7 mouse cellular contexts compared by ENCODE assay signal in the genomic region with DNA sequence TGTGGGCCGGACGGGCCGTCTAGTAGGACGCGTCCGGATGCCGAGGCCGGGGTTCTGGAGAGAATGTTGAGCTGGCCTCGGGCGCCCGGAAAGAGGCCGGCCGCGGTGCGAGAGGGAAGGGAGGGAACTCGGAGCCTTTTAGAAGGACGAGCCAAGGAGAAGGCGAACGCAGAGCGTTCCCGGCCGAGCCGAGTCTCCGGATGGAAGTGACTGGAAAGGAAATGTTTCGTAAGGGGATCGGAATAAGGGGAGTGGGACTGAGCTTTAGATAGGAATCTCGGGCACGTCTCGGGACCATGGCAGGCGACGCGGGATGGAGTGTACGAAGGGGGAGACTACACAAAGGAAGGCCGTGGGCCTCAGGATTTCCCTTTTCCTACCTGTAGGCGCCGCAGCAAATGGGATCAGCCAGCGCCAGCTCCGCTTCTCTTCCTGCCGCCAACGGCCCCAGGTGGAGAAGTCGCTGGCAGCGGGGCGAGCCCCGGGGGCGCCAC. TPM values are rescaled to one million over a fixed set of nuclear protein-coding genes. Genes with fewer than 3 reads are reported as not detected.
DNase-seq lines count a peak whose midpoint lies in the region; ATAC-seq and TF ChIP-seq lines count a peak whose summit lies in the region.

No protein-coding gene starts in this region.

- H3K27me3 ChIP-seq in forebrain, embryonic 10.5 days (ENCODE audit: poor library complexity, severe bottlenecking) = no peaks in the 10 kb centered on the region
- H3K27me3 ChIP-seq in intestine, embryonic 14.5 days (replicated peaks; ENCODE audit: control insufficient read depth, insufficient read depth, low read length) = no peaks in the 10 kb centered on the region
- H3K27me3 ChIP-seq in lung, embryonic 14.5 days (ENCODE audit: insufficient read depth, low read length) = no peaks in the 10 kb centered on the region

- TF ChIP-seq CTCF in brain, embryonic 14.5 days (IDR thresholded peaks at IDR 0.05; ENCODE audit: borderline replicate concordance, extremely low read depth, insufficient read depth, insufficient read length) = peak; percentile 32; the same call in 1 of the 2 replicates
- peak; percentile 39 for TF ChIP-seq CTCF in lung, embryonic 14.5 days (IDR thresholded peaks at IDR 0.05; ENCODE audit: low read depth)

- peak overlapping the region; percentile 97 for H3K9ac ChIP-seq in intestine, embryonic 14.5 days (ENCODE audit: low read length)
- peak overlapping the region; percentile 98 for H3K9ac ChIP-seq in lung, embryonic 14.5 days

- peaks cover 45% of the 10 kb centered on the region for H3K36me3 ChIP-seq in forebrain, embryonic 10.5 days (replicated peaks)
- H3K36me3 ChIP-seq in intestine, embryonic 14.5 days (ENCODE audit: control insufficient read depth, insufficient read depth, low read length) = peaks cover 37% of the 10 kb centered on the region
- H3K36me3 ChIP-seq in lung, embryonic 14.5 days (ENCODE audit: insufficient read depth) = peaks cover 39% of the 10 kb centered on the region

- no peaks in the 10 kb centered on the region for H3K9me3 ChIP-seq in forebrain, embryonic 10.5 days
- no peaks in the 10 kb centered on the region for H3K9me3 ChIP-seq in intestine, embryonic 14.5 days (ENCODE audit: control insufficient read depth, low read length)
- no peaks in the 10 kb centered on the region for H3K9me3 ChIP-seq in lung, embryonic 14.5 days (ENCODE audit: low read depth, low read length)

- peaks cover 21% of the 10 kb centered on the region for H3K4me1 ChIP-seq in forebrain, embryonic 10.5 days
- peaks cover 6% of the 10 kb centered on the region for H3K4me1 ChIP-seq in intestine, embryonic 14.5 days (replicated peaks; ENCODE audit: control insufficient read depth, insufficient read depth, low read length)
- peaks cover 6% of the 10 kb centered on the region for H3K4me1 ChIP-seq in lung, embryonic 14.5 days (ENCODE audit: insufficient read depth)

- peak overlapping the region; percentile 99 for H3K27ac ChIP-seq in forebrain, embryonic 10.5 days
- peak overlapping the region; percentile 97 for H3K27ac ChIP-seq in intestine, embryonic 14.5 days (ENCODE audit: low read depth)
- H3K27ac ChIP-seq in lung, embryonic 14.5 days (ENCODE audit: low read depth) = peak overlapping the region; percentile 98

- peak; percentile 21 for DNase-seq in spleen, adult 12 weeks (ENCODE audit: low spot score)
- no peak for DNase-seq in spleen, adult 18-20 months
- DNase-seq in brain, embryonic 14.5 days (ENCODE audit: low read depth) = peak; percentile 84
- no peak for DNase-seq in forebrain, embryonic 10.5 days (ENCODE audit: extremely low spot score, low spot score)
- no peak for DNase-seq in intestine, embryonic 14.5 days (ENCODE audit: low spot score)
- peak; percentile 73 for DNase-seq in lung, embryonic 14.5 days
- peak; percentile 39 for DNase-seq in retina, postnatal 7 days (ENCODE audit: low read depth, low spot score)

- peak overlapping the region; percentile 80 for H3K4me2 ChIP-seq in intestine, embryonic 14.5 days (ENCODE audit: low read length)
- peak overlapping the region; percentile 88 for H3K4me2 ChIP-seq in lung, embryonic 14.5 days

- TF ChIP-seq POLR2A in brain, embryonic 14.5 days (IDR thresholded peaks at IDR 0.05; ENCODE audit: borderline replicate concordance, extremely low read depth, insufficient read depth, insufficient read length, poor library complexity, severe bottlenecking) = peak; percentile 31; the same call in 1 of the 2 replicates

- 0% methylated on average over 45 of the region's 45 CpGs for WGBS in forebrain, embryonic 10.5 days
- WGBS in intestine, embryonic 14.5 days = under 1% methylated on average over 45 of the region's 45 CpGs
- under 1% methylated on average over 45 of the region's 45 CpGs for WGBS in lung, embryonic 14.5 days

- ATAC-seq in intestine, embryonic 14.5 days (replicated peaks; ENCODE audit: low FRiP score, low TSS enrichment, low read depth) = peak; percentile 69
- ATAC-seq in lung, embryonic 14.5 days (ENCODE audit: insufficient read depth) = peak; percentile 63

- H3K4me3 ChIP-seq in forebrain, embryonic 10.5 days = peak overlapping the region; percentile 90
- peak overlapping the region; percentile 98 for H3K4me3 ChIP-seq in intestine, embryonic 14.5 days (ENCODE audit: low read depth, low read length)
- H3K4me3 ChIP-seq in lung, embryonic 14.5 days (ENCODE audit: low read depth, low read length) = peak overlapping the region; percentile 99

RNA-seq across cellular contexts. Expression of a gene that starts 0.4 kb away (rescaled TPM):
- 115 and 169 TPM in 2 replicates for polyA plus RNA-seq in brain, embryonic 14.5 days (2012; rRNA removed)
- 86.3 and 97.3 TPM in 2 replicates for polyA plus RNA-seq in forebrain, embryonic 10.5 days (2016; fragmentation: Nextera tagmentation; extraction: Ambion mirVana)
- polyA plus RNA-seq in intestine, embryonic 14.5 days (2014; fragmentation: Nextera tagmentation; extraction: Ambion mirVana) = 78.9 and 87.9 TPM in 2 replicates
- 89.2 and 100 TPM in 2 replicates for polyA plus RNA-seq in lung, embryonic 14.5 days (2014; fragmentation: Nextera tagmentation; extraction: Ambion mirVana)

RNA-seq across cellular contexts. Expression of a gene that starts 30.6 kb away (rescaled TPM):
- polyA plus RNA-seq in brain, embryonic 14.5 days (2012; rRNA removed) = 45.2 and 49.2 TPM in 2 replicates
- 32.3 and 34.3 TPM in 2 replicates for polyA plus RNA-seq in forebrain, embryonic 10.5 days (2016; fragmentation: Nextera tagmentation; extraction: Ambion mirVana)
- 56.4 and 62.1 TPM in 2 replicates for polyA plus RNA-seq in intestine, embryonic 14.5 days (2014; fragmentation: Nextera tagmentation; extraction: Ambion mirVana)
- 56.9 and 58.4 TPM in 2 replicates for polyA plus RNA-seq in lung, embryonic 14.5 days (2014; fragmentation: Nextera tagmentation; extraction: Ambion mirVana)

RNA-seq across cellular contexts. Expression of a gene that starts 33.1 kb away (rescaled TPM):
- not detected in 2 replicates for polyA plus RNA-seq in brain, embryonic 14.5 days (2012; rRNA removed)
- polyA plus RNA-seq in forebrain, embryonic 10.5 days (2016; fragmentation: Nextera tagmentation; extraction: Ambion mirVana) = not detected in 2 replicates
- not detected in 2 replicates for polyA plus RNA-seq in intestine, embryonic 14.5 days (2014; fragmentation: Nextera tagmentation; extraction: Ambion mirVana)
- not detected in 2 replicates for polyA plus RNA-seq in lung, embryonic 14.5 days (2014; fragmentation: Nextera tagmentation; extraction: Ambion mirVana)

Comparison
In these comparisons a context has a peak if more than half of its experiments do, and no peak if none do; other contexts are left out.
1. DNase-seq: peak in spleen, adult 12 weeks (single experiment), brain, embryonic 14.5 days (single experiment), lung, embryonic 14.5 days (single experiment) and retina, postnatal 7 days (single experiment); none in spleen, adult 18-20 months (0 of 2), forebrain, embryonic 10.5 days (single experiment) and intestine, embryonic 14.5 days (single experiment).
2. Peak in every context shown above with its lines, with median percentiles within 50 percentile points of each other: H3K27ac ChIP-seq and H3K4me3 ChIP-seq.